Mouse (Mus musculus) adrenal gland, postnatal 10 days (tissue): Measurements from ENCODE around the gene Ly86. TPM values are rescaled to one million over a fixed set of nuclear protein-coding genes. Genes with fewer than 3 reads are reported as not detected.

ENCODE experiments used
- DNase-seq: peaks from one replicate; pipeline ENCODE4 v3.0.0; 2021; ENCODE audit warnings: mixed read lengths
- total RNA-seq, 2 experiments: library from RNA; stranded (reverse); gene quantifications; 2 replicates each; pipeline ENCODE4 v1.2.3; 2021

Ly86 gene
- total RNA-seq, 2 experiments from 2014 or later, result 4.2 to 4.6 TPM

DNA sequence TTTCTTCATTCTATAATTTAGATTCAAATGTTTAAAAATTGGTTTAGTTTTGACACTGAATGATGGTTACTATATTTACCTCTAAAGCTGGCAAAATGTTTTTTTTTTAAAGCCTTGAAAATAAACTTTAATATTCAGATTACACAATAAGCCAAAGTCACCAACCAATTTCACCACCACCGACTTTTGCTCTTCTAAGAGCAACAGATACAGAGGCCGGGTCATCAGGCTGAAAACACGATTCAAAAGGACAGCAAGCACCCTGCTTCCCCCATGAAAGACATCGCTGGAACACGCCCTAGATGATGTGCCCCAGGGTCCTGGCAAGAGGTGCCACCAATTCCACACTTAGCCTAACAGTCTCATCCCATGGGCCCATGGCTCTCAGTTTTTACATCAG is 113.5 kb downstream of the Ly86 start:
- peak; percentile 25 for DNase-seq

DNA sequence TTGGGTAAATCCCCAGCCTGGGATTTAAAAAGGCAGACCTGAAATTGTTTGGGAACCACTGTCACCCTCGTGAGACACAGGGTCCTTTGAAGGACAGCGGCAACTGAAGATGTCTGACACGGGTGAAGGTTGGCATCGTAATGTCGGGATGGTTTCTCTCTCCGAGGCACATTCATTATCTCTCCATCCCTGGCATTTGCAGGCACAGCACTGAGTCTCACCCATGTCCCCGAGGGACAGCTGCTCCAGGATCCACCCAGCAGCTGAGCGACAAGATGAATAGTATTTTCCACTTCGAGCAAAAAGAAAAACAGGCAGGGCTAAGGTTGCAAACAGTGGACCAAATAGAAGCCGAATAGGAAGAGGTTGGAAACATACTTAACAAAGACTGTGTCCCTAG is 114.0 kb downstream of the Ly86 start:
- DNase-seq, result no peak

DNA sequence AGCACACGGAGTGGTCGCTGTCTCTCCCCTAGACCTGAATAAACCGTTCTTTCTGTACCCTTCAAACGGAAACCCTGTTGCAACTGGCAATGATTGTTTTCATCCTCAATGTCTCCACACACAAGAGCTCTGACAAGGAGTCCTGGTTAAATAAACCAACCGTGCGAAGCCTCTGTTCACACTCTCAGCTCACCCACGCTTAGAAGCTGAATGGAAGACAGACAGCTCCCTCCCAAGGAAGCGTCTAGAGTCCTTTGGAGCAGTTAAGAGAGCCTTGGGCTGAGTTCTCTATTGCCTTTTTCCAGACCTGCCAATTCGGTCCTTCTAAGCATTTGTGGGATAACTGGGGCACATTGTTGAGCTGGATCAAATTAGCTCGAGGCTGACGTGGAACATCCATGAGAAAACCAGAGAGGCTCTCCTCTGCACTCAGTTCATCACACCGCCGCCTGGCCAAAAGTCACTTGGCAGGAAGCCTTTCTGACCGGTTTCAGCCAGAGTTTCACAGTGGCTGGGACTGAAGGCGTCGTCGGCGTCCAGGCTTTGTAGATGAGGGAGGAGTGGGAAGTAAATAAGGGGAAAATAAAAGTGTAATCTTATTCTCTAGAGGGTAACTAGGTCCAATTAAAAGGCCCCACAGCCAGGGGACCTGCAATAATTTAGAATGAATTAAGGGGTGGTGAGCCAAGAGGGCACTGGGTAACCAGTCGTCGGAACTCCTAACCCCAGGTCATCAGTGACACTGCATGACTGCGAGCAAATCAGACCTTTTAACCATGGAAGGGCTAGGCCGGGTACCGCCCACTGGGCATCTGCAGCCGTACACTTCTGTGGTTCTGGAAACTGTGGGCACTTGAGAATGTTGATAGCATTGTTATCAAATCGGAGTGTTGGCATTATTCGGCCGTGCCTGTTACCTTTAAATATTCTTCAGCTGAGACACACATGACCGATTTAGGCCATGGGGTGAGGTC is 115.2 kb downstream of the Ly86 start:
- peak; percentile 84 for DNase-seq

DNA sequence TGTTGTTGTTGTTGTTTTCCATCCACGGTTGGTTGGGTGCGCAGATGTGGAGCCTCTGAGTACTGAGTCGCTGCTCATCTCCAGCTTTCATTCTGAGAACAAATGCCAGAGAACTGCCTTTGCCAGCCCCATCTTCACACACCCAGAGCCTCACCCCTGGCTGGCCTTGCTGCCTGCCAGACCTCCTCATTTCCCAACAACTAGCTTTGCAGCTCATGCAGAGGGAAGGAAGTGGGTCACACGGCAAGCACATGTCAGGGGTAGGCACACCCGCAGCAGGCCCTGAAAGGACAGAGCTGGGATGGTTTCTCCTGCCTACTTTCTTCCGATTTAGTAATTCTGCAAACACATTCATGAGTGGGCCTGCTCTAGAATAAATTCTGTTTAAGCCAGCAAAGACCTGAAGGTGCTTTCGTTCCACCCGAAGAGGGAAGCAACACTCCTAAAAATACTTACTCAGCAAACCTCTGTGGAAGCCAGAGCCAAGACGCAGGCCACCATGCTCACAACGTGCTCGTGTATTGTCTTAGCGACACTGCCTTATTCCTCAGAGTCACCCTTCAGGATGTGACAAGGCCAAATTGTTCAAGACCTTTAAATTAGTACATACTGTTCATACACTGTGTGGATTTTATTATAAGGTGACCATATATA is 117.2 kb downstream of the Ly86 start:
- peak; percentile 82 for DNase-seq

DNA sequence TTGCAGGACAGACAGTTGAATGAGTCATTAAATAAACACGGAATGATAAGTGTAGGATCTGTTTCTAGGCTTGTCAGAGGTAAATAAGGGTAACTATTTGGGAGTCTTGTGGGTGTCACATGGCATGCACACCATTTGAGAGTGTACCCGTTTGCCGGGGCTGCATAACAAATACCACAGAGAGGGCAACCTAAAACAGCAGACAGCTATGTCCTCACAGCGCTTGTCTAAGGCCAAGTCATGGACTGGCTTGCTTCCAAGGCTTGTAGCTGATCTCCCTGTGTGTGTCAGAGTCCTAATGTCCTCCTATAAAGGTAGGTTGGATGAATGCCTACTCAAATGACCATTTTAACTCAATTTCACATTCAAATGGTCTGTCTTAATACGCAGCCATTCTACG is 120.7 kb downstream of the Ly86 start:
- no peak for DNase-seq

DNA sequence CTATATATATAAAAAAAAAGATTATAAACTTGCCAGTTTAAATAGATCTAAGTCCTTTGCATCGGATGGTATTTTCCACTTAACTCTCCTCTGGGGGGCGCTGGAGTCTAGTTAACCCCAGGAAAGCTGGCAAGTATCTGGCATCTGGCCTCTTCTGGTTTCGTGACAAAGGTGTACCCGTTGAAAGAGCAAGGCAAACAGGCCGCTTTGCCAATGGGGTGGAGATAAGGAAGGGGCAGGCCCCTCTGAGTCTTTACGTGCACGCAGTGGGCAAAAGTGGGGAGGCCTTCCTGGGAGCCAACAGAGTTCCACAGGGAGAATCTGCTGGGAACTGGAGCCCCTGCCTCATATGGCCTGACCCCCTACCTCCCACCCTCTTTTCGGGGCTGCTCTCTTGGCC is 122.8 kb downstream of the Ly86 start:
- DNase-seq, result peak; percentile 89
